Mouse (Mus musculus) liver, postnatal 0 days (tissue): Measurements from ENCODE around the gene Fam129c.

Source experiments
- CTCF ChIP-seq: sonication (generic); IDR thresholded peaks from 2 replicates; pipeline ENCODE4 v1.5.1; 2016; ENCODE audit warnings: antibody characterized with exemption, low read depth
- EP300 ChIP-seq: IDR thresholded peaks from 2 replicates; pipeline ENCODE4 v1.6.1; 2016; ENCODE audit warnings: antibody characterized with exemption, low read depth, mild to moderate bottlenecking

DNA sequence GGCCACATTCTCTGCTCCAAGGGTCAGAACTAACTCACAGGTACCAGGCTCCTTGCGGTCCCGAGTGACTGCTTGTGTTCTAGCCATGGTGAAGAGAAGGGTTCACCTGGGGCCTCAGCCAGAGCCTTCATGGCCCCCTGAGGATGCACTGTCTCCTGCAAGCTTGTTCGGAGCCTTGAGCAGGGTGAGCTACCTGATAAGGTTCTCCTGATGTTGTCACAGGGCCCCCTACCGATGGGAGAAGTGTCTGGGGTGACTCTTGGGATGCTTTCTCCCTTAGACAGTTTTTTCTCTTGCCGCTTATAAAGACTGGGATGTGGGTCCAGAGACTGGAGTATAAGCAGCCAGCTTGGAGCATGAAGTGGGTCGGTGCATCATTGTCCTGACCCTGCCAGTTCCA lies 1.1 kb upstream of the Fam129c start:
- TF ChIP-seq CTCF (no peak), EP300 (no peak)
